Mouse (Mus musculus) hindlimb bud, embryonic 11.5 days (tissue): Measurements from ENCODE around the gene Tmem240.
"Not testable (repeated sequence)": the region's sequence is repeated elsewhere in the genome, so short reads cannot be mapped to it uniquely, and the experiment has no call there.

Experiments used
- DNase-seq: peaks from one replicate; pipeline ENCODE4 v3.0.0-alpha.2; 2012; ENCODE audit warnings: low read depth, low spot score; ENCODE audit errors: extremely low spot score

Gene Tmem240

GRCm38 (mm10) chr4:155734951-155735702 lies 527 bp downstream of the Tmem240 start:
- no peak for DNase-seq

GRCm38 (mm10) chr4:155735788-155736187 lies 1.2 kb downstream of the Tmem240 start:
- no peak for DNase-seq

- no peak for DNase-seq
Measured at GRCm38 (mm10) chr4:155736421-155736820, 1.8 kb downstream of the Tmem240 start.

GRCm38 (mm10) chr4:155738262-155738661 lies 3.7 kb downstream of the Tmem240 start:
- no peak for DNase-seq

GRCm38 (mm10) chr4:155739152-155739551 lies 4.6 kb downstream of the Tmem240 start:
- DNase-seq, result no peak

GRCm38 (mm10) chr4:155739741-155740636 lies 5.4 kb downstream of the Tmem240 start:
- DNase-seq, result no peak

- not testable (repeated sequence) for DNase-seq
Measured at GRCm38 (mm10) chr4:155740681-155741080, 6.1 kb downstream of the Tmem240 start.

- no peak for DNase-seq
Measured at GRCm38 (mm10) chr4:155742684-155743083, 8.1 kb downstream of the Tmem240 start.

- DNase-seq, result no peak
Measured at GRCm38 (mm10) chr4:155744474-155744873, 9.9 kb downstream of the Tmem240 start.

- DNase-seq, result no peak
Measured at GRCm38 (mm10) chr4:155745136-155745535, 10.5 kb downstream of the Tmem240 start.

GRCm38 (mm10) chr4:155746036-155746548 lies 11.5 kb downstream of the Tmem240 start:
- no peak for DNase-seq

GRCm38 (mm10) chr4:155746575-155747490 lies 12.2 kb downstream of the Tmem240 start:
- DNase-seq, result no peak

GRCm38 (mm10) chr4:155757011-155757410 lies 22.4 kb downstream of the Tmem240 start:
- no peak for DNase-seq

- no peak for DNase-seq
Measured at GRCm38 (mm10) chr4:155759862-155760612, 25.4 kb downstream of the Tmem240 start.

- peak; percentile 99 for DNase-seq
Measured at GRCm38 (mm10) chr4:155760613-155761355, 26.2 kb downstream of the Tmem240 start, which contains the start of gene Atad3a. Gene Atad3a, minus strand, starts transcription at chr4:155761093.

- no peak for DNase-seq
Measured at GRCm38 (mm10) chr4:155761356-155762099, 26.9 kb downstream of the Tmem240 start.

GRCm38 (mm10) chr4:155762357-155762756 lies 27.8 kb downstream of the Tmem240 start:
- no peak for DNase-seq

- no peak for DNase-seq
Measured at GRCm38 (mm10) chr4:155769496-155769879, 34.9 kb downstream of the Tmem240 start.
